Mouse (Mus musculus) adrenal gland, adult 2 months (tissue): ENCODE results near the gene Usb1. TPM values are rescaled to one million over a fixed set of nuclear protein-coding genes. Genes with fewer than 3 reads are reported as not detected.

Experiments used
- DNase-seq: peaks from one replicate; pipeline ENCODE4 v3.0.0; 2021
- polyA plus RNA-seq: library from polyadenylated mRNA; depleted of rRNA; stranded (reverse); fragments of >200 nt; gene quantifications from 2 replicates; pipeline ENCODE4 v1.2.3, GENCODE M21; 2012
- total RNA-seq, 2 experiments: library from RNA; stranded (reverse); gene quantifications; 2 replicates each; pipeline ENCODE4 v1.2.3; 2021

Usb1 gene
- total and polyA plus RNA-seq, 3 experiments, result 13.1 to 23.8 (median 16.7) TPM

- no peak for DNase-seq
Observed at GRCm38 (mm10) chr8:95335706-95336105, 3.6 kb downstream of the Usb1 start.

- DNase-seq, result no peak
Observed at GRCm38 (mm10) chr8:95336363-95336762, 4.3 kb downstream of the Usb1 start.

GRCm38 (mm10) chr8:95341721-95342120, 9.6 kb downstream of the Usb1 start:
- DNase-seq, result peak; percentile 81

GRCm38 (mm10) chr8:95344668-95345067, 12.6 kb downstream of the Usb1 start:
- DNase-seq, result no peak

- DNase-seq, result peak; percentile 61
Observed at GRCm38 (mm10) chr8:95346643-95347545, 14.8 kb downstream of the Usb1 start.

GRCm38 (mm10) chr8:95348356-95348755, 16.3 kb downstream of the Usb1 start:
- DNase-seq, result no peak

GRCm38 (mm10) chr8:95348811-95349630, 16.9 kb downstream of the Usb1 start:
- peak; percentile 68 for DNase-seq

GRCm38 (mm10) chr8:95351461-95351860, 19.4 kb downstream of the Usb1 start:
- DNase-seq, result no peak

GRCm38 (mm10) chr8:95352151-95352870, 20.2 kb downstream of the Usb1 start, which contains the start of gene Mmp15:
Mmp15 (plus strand) TSS chr8:95352268.
- peak; percentile 88 for DNase-seq

GRCm38 (mm10) chr8:95352871-95353866, 21.1 kb downstream of the Usb1 start:
- peak; percentile 72 for DNase-seq

- DNase-seq, result no peak
Observed at GRCm38 (mm10) chr8:95354606-95355005, 22.5 kb downstream of the Usb1 start.

- DNase-seq, result peak; percentile 40
Observed at GRCm38 (mm10) chr8:95358550-95359411, 26.7 kb downstream of the Usb1 start.

- no peak for DNase-seq
Observed at GRCm38 (mm10) chr8:95360181-95361015, 28.3 kb downstream of the Usb1 start.

- no peak for DNase-seq
Observed at GRCm38 (mm10) chr8:95361016-95361341, 28.9 kb downstream of the Usb1 start.

- peak; percentile 40 for DNase-seq
Observed at GRCm38 (mm10) chr8:95362272-95362671, 30.2 kb downstream of the Usb1 start.

- no peak for DNase-seq
Observed at GRCm38 (mm10) chr8:95363849-95364248, 31.8 kb downstream of the Usb1 start.

- DNase-seq, result no peak
Observed at GRCm38 (mm10) chr8:95369581-95370326, 37.7 kb downstream of the Usb1 start.

- no peak for DNase-seq
Observed at GRCm38 (mm10) chr8:95373389-95374002, 41.4 kb downstream of the Usb1 start.
